Comparison of ENCODE assay signal across 8 mouse cellular contexts in the genomic region with DNA sequence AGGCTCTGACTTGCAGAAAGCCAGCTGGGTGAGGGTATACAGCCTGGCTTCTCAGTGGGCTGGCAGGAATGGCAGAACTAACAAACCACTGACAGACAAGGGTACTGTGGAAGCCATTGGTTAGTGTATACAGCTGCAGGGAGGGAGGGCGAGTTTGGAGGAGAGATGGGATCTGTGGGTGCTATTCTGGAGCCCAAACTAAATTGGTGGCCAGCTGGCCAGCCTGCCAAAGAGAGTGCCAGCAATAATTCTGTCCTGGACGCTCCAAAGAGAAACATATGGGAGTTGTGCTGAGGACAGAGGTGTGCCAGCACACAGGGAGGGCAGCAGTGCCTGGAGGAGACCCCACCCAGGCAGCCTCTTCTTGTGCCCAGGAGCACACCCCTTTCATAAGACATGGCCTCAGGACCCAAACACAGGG. TPM values are rescaled to one million over a fixed set of nuclear protein-coding genes. Genes with fewer than 3 reads are reported as not detected.
DNase-seq lines count a peak whose midpoint lies in the region; ATAC-seq lines count a peak whose summit lies in the region.

No protein-coding gene starts in this region.

- H3K9me3 ChIP-seq in forebrain, embryonic 10.5 days, result no peaks in the 10 kb centered on the region
- no peaks in the 10 kb centered on the region for H3K9me3 ChIP-seq in forebrain, embryonic 11.5 days (ENCODE audit: control insufficient read depth, low read length)
- H3K9me3 ChIP-seq in neural tube, embryonic 11.5 days (ENCODE audit: control insufficient read depth, low read length), result no peaks in the 10 kb centered on the region
- H3K9me3 ChIP-seq in limb, embryonic 13.5 days, result no peaks in the 10 kb centered on the region
- no peaks in the 10 kb centered on the region for H3K9me3 ChIP-seq in stomach, embryonic 16.5 days (replicated peaks; ENCODE audit: control insufficient read depth, low read length)

- H3K9ac ChIP-seq in forebrain, embryonic 11.5 days (ENCODE audit: low read length), result no peak overlapping the region
- no peak overlapping the region for H3K9ac ChIP-seq in neural tube, embryonic 11.5 days (ENCODE audit: low read length)
- peak overlapping the region; percentile 39 for H3K9ac ChIP-seq in limb, embryonic 13.5 days
- peak overlapping the region; percentile 65 for H3K9ac ChIP-seq in stomach, embryonic 16.5 days (ENCODE audit: low read length)

- H3K27me3 ChIP-seq in forebrain, embryonic 10.5 days (ENCODE audit: poor library complexity, severe bottlenecking), result no peaks in the 10 kb centered on the region
- no peaks in the 10 kb centered on the region for H3K27me3 ChIP-seq in forebrain, embryonic 11.5 days (ENCODE audit: control insufficient read depth, insufficient read depth, low read length)
- no peaks in the 10 kb centered on the region for H3K27me3 ChIP-seq in neural tube, embryonic 11.5 days (ENCODE audit: control insufficient read depth, insufficient read depth, low read length)
- H3K27me3 ChIP-seq in limb, embryonic 13.5 days, result no peaks in the 10 kb centered on the region
- H3K27me3 ChIP-seq in stomach, embryonic 16.5 days (ENCODE audit: control insufficient read depth, insufficient read depth, low read length), result no peaks in the 10 kb centered on the region

- H3K4me2 ChIP-seq in forebrain, embryonic 11.5 days (ENCODE audit: low read depth, low read length, severe bottlenecking), result no peak overlapping the region
- no peak overlapping the region; the same call in 1 of the 2 replicates for H3K4me2 ChIP-seq in neural tube, embryonic 11.5 days (ENCODE audit: low read depth)
- H3K4me2 ChIP-seq in limb, embryonic 13.5 days (replicated peaks), result peak overlapping the region; percentile 38; the same call in 1 of the 2 replicates
- peak overlapping the region; percentile 45 for H3K4me2 ChIP-seq in stomach, embryonic 16.5 days (ENCODE audit: low read depth, low read length)

- no peak for DNase-seq in forebrain, embryonic 10.5 days (ENCODE audit: extremely low spot score, low spot score)
- DNase-seq in forebrain, embryonic 11.5 days (ENCODE audit: low spot score), result no peak
- no peak for DNase-seq in neural tube, embryonic 11.5 days (ENCODE audit: low spot score)
- no peak for DNase-seq in neural tube, embryonic 10.5 days (ENCODE audit: extremely low spot score, low spot score)
- DNase-seq in urinary bladder, postnatal 25 days (ENCODE audit: low spot score), result no peak
- no peak for DNase-seq in embryo, embryonic 9.5 days (ENCODE audit: extremely low spot score)

- H3K4me3 ChIP-seq in forebrain, embryonic 10.5 days, result no peak overlapping the region
- H3K4me3 ChIP-seq in forebrain, embryonic 11.5 days (ENCODE audit: low read depth, low read length), result no peak overlapping the region
- H3K4me3 ChIP-seq in neural tube, embryonic 11.5 days (ENCODE audit: low read depth, low read length), result no peak overlapping the region
- no peak overlapping the region for H3K4me3 ChIP-seq in limb, embryonic 13.5 days
- H3K4me3 ChIP-seq in stomach, embryonic 16.5 days (replicated peaks; ENCODE audit: low read length), result peak overlapping the region; percentile 7; the same call in 1 of the 2 replicates

- WGBS in forebrain, embryonic 10.5 days, result 88% methylated on average over 2 of the region's 2 CpGs
- 85% methylated on average over 2 of the region's 2 CpGs for WGBS in forebrain, embryonic 11.5 days
- WGBS in neural tube, embryonic 11.5 days, result 67% methylated on average over 2 of the region's 2 CpGs
- 66% methylated on average over 2 of the region's 2 CpGs for WGBS in limb, embryonic 13.5 days
- 65% methylated on average over 2 of the region's 2 CpGs for WGBS in stomach, embryonic 16.5 days

- ATAC-seq in forebrain, embryonic 11.5 days (replicated peaks; ENCODE audit: low FRiP score), result no peak
- ATAC-seq in neural tube, embryonic 11.5 days (ENCODE audit: insufficient read depth, low FRiP score, low TSS enrichment), result no peak
- no peak for ATAC-seq in limb, embryonic 13.5 days (ENCODE audit: low FRiP score, low read depth)
- no peak for ATAC-seq in stomach, embryonic 16.5 days (ENCODE audit: insufficient read depth, low FRiP score)

- peak overlapping the region; percentile 72 for H3K27ac ChIP-seq in forebrain, embryonic 10.5 days
- no peak overlapping the region for H3K27ac ChIP-seq in forebrain, embryonic 11.5 days (ENCODE audit: low read depth, low read length)
- H3K27ac ChIP-seq in neural tube, embryonic 11.5 days (ENCODE audit: low read depth, low read length), result 0 out of 2 replicates have a peak overlapping the region, but pooled peaks have one; percentile 56
- peak overlapping the region; percentile 81 for H3K27ac ChIP-seq in limb, embryonic 13.5 days
- H3K27ac ChIP-seq in stomach, embryonic 16.5 days (ENCODE audit: low read length), result peak overlapping the region; percentile 84

- H3K36me3 ChIP-seq in forebrain, embryonic 10.5 days (replicated peaks), result peaks cover 18% of the 10 kb centered on the region
- H3K36me3 ChIP-seq in forebrain, embryonic 11.5 days (ENCODE audit: control insufficient read depth, insufficient read depth, low read length), result no peaks in the 10 kb centered on the region
- no peaks in the 10 kb centered on the region for H3K36me3 ChIP-seq in neural tube, embryonic 11.5 days (ENCODE audit: control insufficient read depth, insufficient read depth, low read length)
- H3K36me3 ChIP-seq in limb, embryonic 13.5 days, result peaks cover 3% of the 10 kb centered on the region; the same call in 1 of the 2 replicates
- H3K36me3 ChIP-seq in stomach, embryonic 16.5 days (ENCODE audit: control insufficient read depth, insufficient read depth, low read length), result no peaks in the 10 kb centered on the region

- H3K4me1 ChIP-seq in forebrain, embryonic 10.5 days, result peaks cover 11% of the 10 kb centered on the region
- no peaks in the 10 kb centered on the region for H3K4me1 ChIP-seq in forebrain, embryonic 11.5 days (replicated peaks; ENCODE audit: control insufficient read depth, insufficient read depth, low read length)
- no peaks in the 10 kb centered on the region; the same call in 1 of the 2 replicates for H3K4me1 ChIP-seq in neural tube, embryonic 11.5 days (ENCODE audit: control insufficient read depth, insufficient read depth, low read length)
- H3K4me1 ChIP-seq in limb, embryonic 13.5 days, result peaks cover 13% of the 10 kb centered on the region
- peaks cover 11% of the 10 kb centered on the region; the same call in 1 of the 2 replicates for H3K4me1 ChIP-seq in stomach, embryonic 16.5 days (ENCODE audit: control insufficient read depth, insufficient read depth, low read length)

RNA-seq across cellular contexts. Expression of gene 2510009E07Rik, which starts 50.8 kb away (rescaled TPM):
- polyA plus RNA-seq in forebrain, embryonic 10.5 days (2016; fragmentation: Nextera tagmentation; extraction: Ambion mirVana), result 29.2 and 31.9 TPM in 2 replicates
- polyA plus RNA-seq in forebrain, embryonic 11.5 days (2014; fragmentation: Nextera tagmentation; extraction: Ambion mirVana), result 43.5 and 45.6 TPM in 2 replicates
- 37.6 and 43.5 TPM in 2 replicates for polyA plus RNA-seq in neural tube, embryonic 11.5 days (2014; fragmentation: Nextera tagmentation; extraction: Ambion mirVana)
- polyA plus RNA-seq in limb, embryonic 13.5 days (2015; fragmentation: Nextera tagmentation; extraction: Ambion mirVana), result 24.9 and 26.3 TPM in 2 replicates
- 17.9 TPM in 2 replicates for polyA plus RNA-seq in stomach, embryonic 16.5 days (2015; fragmentation: Nextera tagmentation; extraction: Ambion mirVana)

Comparison
In these comparisons a context has a peak if more than half of its experiments do, and no peak if none do; other contexts are left out.
1. H3K4me2 ChIP-seq: peak in limb, embryonic 13.5 days (single experiment) and stomach, embryonic 16.5 days (single experiment); none in forebrain, embryonic 11.5 days (single experiment) and neural tube, embryonic 11.5 days (single experiment).
2. H3K9ac ChIP-seq: peak in limb, embryonic 13.5 days (single experiment) and stomach, embryonic 16.5 days (single experiment); none in forebrain, embryonic 11.5 days (single experiment) and neural tube, embryonic 11.5 days (single experiment).